Mouse (Mus musculus) ES-E14 (cell line): Measurements from ENCODE around the gene Rad51b.

Experiments
- CHD2 ChIP-seq: IDR thresholded peaks from 2 replicates; pipeline ENCODE4 v1.6.1; 2014; ENCODE audit warnings: mild to moderate bottlenecking, low read depth, low read length, inconsistent platforms
- HCFC1 ChIP-seq: IDR thresholded peaks from 2 replicates; pipeline ENCODE4 v1.6.1; 2012; ENCODE audit warnings: low read length, inconsistent platforms, borderline replicate concordance; ENCODE audit not compliant: insufficient read depth
- MAFK ChIP-seq: IDR thresholded peaks from 2 replicates; pipeline ENCODE4 v1.6.1; 2014; ENCODE audit warnings: mild to moderate bottlenecking, low read depth, low read length, inconsistent platforms; ENCODE audit not compliant: insufficient read depth
- ZC3H11A ChIP-seq: IDR thresholded peaks from 2 replicates; pipeline ENCODE4 v1.6.1; 2012; ENCODE audit warnings: low read depth, mild to moderate bottlenecking, inconsistent platforms, low read length, borderline replicate concordance
- ZNF384 ChIP-seq: IDR thresholded peaks from 2 replicates; pipeline ENCODE4 v1.6.1; 2012; ENCODE audit warnings: low read depth, low read length, inconsistent platforms

DNA sequence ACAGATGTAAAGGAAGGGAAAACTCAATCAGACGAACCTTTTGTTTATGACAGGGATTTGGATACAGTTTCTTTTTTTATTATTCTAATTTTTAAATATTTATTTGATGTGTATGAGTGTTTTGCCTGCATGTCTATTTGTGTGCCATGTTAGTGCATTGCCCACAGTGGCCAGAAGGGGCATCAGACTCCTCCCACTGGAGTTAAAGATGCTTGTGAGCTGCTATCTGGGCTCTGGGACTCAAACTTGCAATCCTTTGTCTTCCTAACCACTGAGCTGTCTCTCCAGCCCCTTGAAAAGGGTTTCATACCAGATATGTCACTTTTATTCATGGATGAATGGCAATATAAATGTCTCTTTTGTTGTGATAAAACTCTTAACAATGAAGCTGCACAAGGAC, 65.1 kb downstream of the Rad51b start:
- TF ChIP-seq ZNF384, result no peak
- TF ChIP-seq ZC3H11A, result no peak
- TF ChIP-seq MAFK, result no peak
- TF ChIP-seq CHD2, result no peak
- no peak for TF ChIP-seq HCFC1
